Mouse (Mus musculus) frontal cortex, postnatal 25 days (tissue): ENCODE measurements around the gene Rbm4b.
A peak's percentile ranks its signal among the peaks of the same experiment; 100 is the strongest.
"Not testable (repeated sequence)": the region's sequence is repeated elsewhere in the genome, so short reads cannot be mapped to it uniquely, and the experiment has no call there.

Experiments
- DNase-seq, 2 experiments: peaks; one replicate each; pipeline ENCODE4 v3.0.0; 2022; ENCODE audit warnings: low spot score in 2 of 2

Rbm4b gene

GRCm38 (mm10) chr19:4745057-4745456 lies 11.2 kb upstream of the Rbm4b start:
- no peak for DNase-seq

GRCm38 (mm10) chr19:4745681-4746080 lies 10.6 kb upstream of the Rbm4b start:
- no peak for DNase-seq

- DNase-seq, result no peak
Measured at GRCm38 (mm10) chr19:4746611-4747010, 9.7 kb upstream of the Rbm4b start.

GRCm38 (mm10) chr19:4747631-4748312 lies 8.5 kb upstream of the Rbm4b start:
- DNase-seq, result no peak

GRCm38 (mm10) chr19:4748493-4748892 lies 7.8 kb upstream of the Rbm4b start:
- no peak for DNase-seq

- DNase-seq, result no peak
Measured at GRCm38 (mm10) chr19:4749975-4750374, 6.3 kb upstream of the Rbm4b start.

- peak; percentile 80 to 85 for DNase-seq
Measured at GRCm38 (mm10) chr19:4755565-4756192, 618 bp upstream of the Rbm4b start.

- no peak for DNase-seq
Measured at GRCm38 (mm10) chr19:4756921-4757320, 624 bp downstream of the Rbm4b start.

- DNase-seq, result not testable (repeated sequence)
Measured at GRCm38 (mm10) chr19:4760544-4760943, 4.2 kb downstream of the Rbm4b start.

- no peak for DNase-seq
Measured at GRCm38 (mm10) chr19:4762876-4763275, 6.6 kb downstream of the Rbm4b start.

GRCm38 (mm10) chr19:4767507-4768148 lies 11.3 kb downstream of the Rbm4b start:
- DNase-seq, result no peak

GRCm38 (mm10) chr19:4772785-4773184 lies 16.5 kb downstream of the Rbm4b start:
- DNase-seq, result no peak

GRCm38 (mm10) chr19:4782891-4783290 lies 26.6 kb downstream of the Rbm4b start:
- DNase-seq, result no peak

- no peak for DNase-seq
Measured at GRCm38 (mm10) chr19:4785206-4785605, 28.9 kb downstream of the Rbm4b start.

- DNase-seq, result no peak
Measured at GRCm38 (mm10) chr19:4786313-4786712, 30.0 kb downstream of the Rbm4b start.

- DNase-seq, result no peak
Measured at GRCm38 (mm10) chr19:4793281-4793830, 37.1 kb downstream of the Rbm4b start.

- peak; percentile 95 to 97 for DNase-seq
Measured at GRCm38 (mm10) chr19:4793831-4794422, 37.6 kb downstream of the Rbm4b start, which contains the start of gene Rbm4. Gene Rbm4, minus strand, starts transcription at chr19:4793901.

- no peak for DNase-seq
Measured at GRCm38 (mm10) chr19:4795929-4796328, 39.6 kb downstream of the Rbm4b start.

- DNase-seq, result no peak
Measured at GRCm38 (mm10) chr19:4797846-4798245, 41.5 kb downstream of the Rbm4b start.

- no peak for DNase-seq
Measured at GRCm38 (mm10) chr19:4799083-4799482, 42.8 kb downstream of the Rbm4b start.

GRCm38 (mm10) chr19:4802691-4803091 lies 46.4 kb downstream of the Rbm4b start:
- DNase-seq, result no peak

GRCm38 (mm10) chr19:4803283-4803682 lies 47.0 kb downstream of the Rbm4b start:
- DNase-seq, result no peak
